Mouse (Mus musculus) splenic B cell, adult 2 months (primary cell): ENCODE data around the gene Smurf2.
A peak's percentile ranks its signal among the peaks of the same experiment; 100 is the strongest.

Source experiments
- DNase-seq: peaks from one replicate; pipeline ENCODE4 v3.0.0-alpha.2; 2011; ENCODE audit warnings: low read depth, low spot score
- H3K27me3 ChIP-seq: 2 replicates; pipeline ENCODE4 v1.6.1; 2012; ENCODE audit warnings: mild to moderate bottlenecking, low read length, moderate library complexity, mixed read lengths; ENCODE audit not compliant: control insufficient read depth, poor library complexity, insufficient read depth, severe bottlenecking
- H3K36me3 ChIP-seq: 2 replicates; pipeline ENCODE4 v1.6.1; 2012; ENCODE audit warnings: mild to moderate bottlenecking, low read length, moderate library complexity, mixed read lengths; ENCODE audit not compliant: control insufficient read depth, poor library complexity, insufficient read depth, severe bottlenecking

The Smurf2 gene

DNA sequence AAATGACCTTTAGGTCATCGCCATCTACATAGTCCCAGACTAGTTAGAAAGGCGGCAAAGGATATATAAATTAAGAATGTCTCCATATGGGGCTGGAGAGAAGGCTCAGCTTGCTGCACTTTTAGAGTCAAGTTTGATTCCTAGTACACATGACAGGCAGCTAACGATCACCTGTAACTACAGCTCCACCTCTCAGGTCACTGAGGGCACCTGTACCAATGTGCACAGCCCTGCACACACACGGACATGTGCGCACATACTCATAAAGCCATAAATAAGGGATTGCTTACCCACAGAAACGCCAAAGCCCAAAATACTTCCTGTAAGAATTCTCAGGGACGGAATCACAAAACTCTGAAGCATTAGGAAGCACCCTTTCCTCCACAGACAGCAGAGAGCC is 92.4 kb downstream of the Smurf2 start:
- peaks cover 12% of the 10 kb centered on the region for H3K36me3 ChIP-seq
- H3K27me3 ChIP-seq = no peaks in the 10 kb centered on the region
- DNase-seq = no peak

GRCm38 (mm10) chr11:106824403-106824802 is 96.1 kb downstream of the Smurf2 start:
- Histone ChIP-seq H3K36me3 (peaks cover 11% of the 10 kb centered on the region), H3K27me3 (no peaks in the 10 kb centered on the region)
- DNase-seq = no peak

DNA sequence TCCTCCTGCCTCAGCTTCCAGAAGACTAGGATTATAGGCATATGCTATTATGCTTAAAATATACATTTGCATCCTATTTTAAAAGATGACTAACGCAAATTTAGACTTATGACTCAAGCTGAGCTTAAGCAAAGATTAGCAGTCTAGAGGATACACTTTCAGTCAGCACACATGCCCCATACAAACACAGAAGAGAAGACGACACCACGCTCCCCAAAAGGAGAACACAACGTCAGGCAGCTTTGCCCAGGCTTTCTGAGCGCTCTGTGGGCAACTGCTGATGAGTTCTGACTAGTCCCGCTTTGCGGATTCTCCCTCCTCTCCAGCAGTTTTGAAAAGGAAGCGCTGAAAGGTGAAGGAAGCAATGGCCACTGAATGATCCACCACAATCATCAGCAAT is 96.8 kb downstream of the Smurf2 start:
- DNase-seq = no peak
- Histone ChIP-seq H3K27me3 (no peaks in the 10 kb centered on the region), H3K36me3 (peaks cover 11% of the 10 kb centered on the region)

DNA sequence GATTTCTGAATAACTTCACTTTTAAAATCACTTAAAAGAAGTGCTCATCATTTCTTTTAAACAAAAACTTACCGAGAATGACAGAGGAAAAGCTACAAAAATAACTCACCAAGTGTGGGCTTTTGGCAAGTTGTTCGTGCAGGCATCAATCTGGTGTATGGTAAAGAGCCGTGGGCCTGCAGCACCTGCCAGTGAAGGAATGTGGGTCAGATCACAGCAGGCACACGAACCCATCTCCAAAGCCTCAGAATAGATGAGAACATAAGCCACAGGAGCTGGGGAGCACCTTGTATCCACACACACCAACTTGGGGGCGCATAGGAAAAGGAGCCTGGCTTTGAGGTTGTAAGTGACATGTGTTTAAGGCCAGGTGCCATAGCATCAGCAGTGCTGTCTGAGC is 97.6 kb downstream of the Smurf2 start:
- Histone ChIP-seq H3K36me3 (peaks cover 8% of the 10 kb centered on the region; the same call in 1 of the 2 replicates), H3K27me3 (no peaks in the 10 kb centered on the region)
- no peak for DNase-seq

GRCm38 (mm10) chr11:106822491-106822890 is 98.0 kb downstream of the Smurf2 start:
- peaks cover 8% of the 10 kb centered on the region; the same call in 1 of the 2 replicates for H3K36me3 ChIP-seq
- no peaks in the 10 kb centered on the region for H3K27me3 ChIP-seq
- no peak for DNase-seq

GRCm38 (mm10) chr11:106821397-106821796 is 99.1 kb downstream of the Smurf2 start:
- Histone ChIP-seq H3K36me3 (peaks cover 11% of the 10 kb centered on the region), H3K27me3 (no peaks in the 10 kb centered on the region)
- DNase-seq = no peak

DNA sequence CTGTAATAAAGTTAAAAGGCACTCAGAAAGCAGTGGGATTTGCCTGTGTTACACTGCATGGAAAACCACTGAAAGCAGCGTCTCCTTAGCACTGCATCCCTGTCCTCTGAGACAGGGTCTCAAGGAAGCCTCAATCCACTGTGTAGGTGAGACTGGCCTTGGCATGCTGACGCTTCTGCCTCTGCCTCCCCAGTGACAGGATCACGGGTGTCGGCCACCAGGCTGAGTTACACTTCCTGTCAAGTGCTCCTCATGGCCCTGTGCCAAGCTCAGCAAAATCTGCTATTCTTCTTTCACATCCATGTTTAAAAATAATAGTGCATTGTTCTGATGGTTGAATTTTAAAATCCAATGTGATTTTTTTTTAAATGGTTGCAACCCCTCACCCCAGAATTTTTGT is 99.5 kb downstream of the Smurf2 start:
- Histone ChIP-seq H3K36me3 (peaks cover 10% of the 10 kb centered on the region), H3K27me3 (no peaks in the 10 kb centered on the region)
- DNase-seq = peak; percentile 48

DNA sequence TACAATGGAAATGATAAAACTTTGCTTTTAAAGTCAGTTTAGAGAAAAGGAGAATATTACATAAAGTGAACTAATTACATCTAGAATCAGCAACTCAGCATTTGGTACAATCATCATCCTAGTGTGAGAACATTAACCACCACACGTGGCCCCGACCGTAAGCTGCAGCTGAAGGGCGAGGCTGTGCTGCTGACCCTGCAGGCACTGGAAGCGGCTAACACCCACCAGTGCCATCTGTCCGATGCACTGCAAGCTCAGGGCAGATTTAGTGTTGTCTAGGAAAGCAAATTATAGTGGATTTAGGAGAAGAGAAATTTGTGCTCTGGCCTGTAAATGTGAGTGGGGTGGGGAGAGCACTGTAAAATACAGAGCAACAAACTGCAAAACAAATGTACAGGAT is 100.3 kb downstream of the Smurf2 start:
- peaks cover 8% of the 10 kb centered on the region for H3K36me3 ChIP-seq
- no peaks in the 10 kb centered on the region for H3K27me3 ChIP-seq
- no peak for DNase-seq

- peak; percentile 3 for DNase-seq
- H3K27me3 ChIP-seq = no peaks in the 10 kb centered on the region
- H3K36me3 ChIP-seq = peaks cover 9% of the 10 kb centered on the region
Measured at GRCm38 (mm10) chr11:106819595-106819994, 100.9 kb downstream of the Smurf2 start.

GRCm38 (mm10) chr11:106818341-106818740 is 102.2 kb downstream of the Smurf2 start:
- DNase-seq = no peak
- H3K27me3 ChIP-seq = no peaks in the 10 kb centered on the region

GRCm38 (mm10) chr11:106817808-106818207 is 102.7 kb downstream of the Smurf2 start:
- no peak for DNase-seq
- Histone ChIP-seq H3K27me3 (no peaks in the 10 kb centered on the region), H3K36me3 (peaks cover 10% of the 10 kb centered on the region)

More at GRCm38 (mm10) chr11:106818341-106818740, 102.2 kb downstream of the Smurf2 start:
- peaks cover 10% of the 10 kb centered on the region for H3K36me3 ChIP-seq

DNA sequence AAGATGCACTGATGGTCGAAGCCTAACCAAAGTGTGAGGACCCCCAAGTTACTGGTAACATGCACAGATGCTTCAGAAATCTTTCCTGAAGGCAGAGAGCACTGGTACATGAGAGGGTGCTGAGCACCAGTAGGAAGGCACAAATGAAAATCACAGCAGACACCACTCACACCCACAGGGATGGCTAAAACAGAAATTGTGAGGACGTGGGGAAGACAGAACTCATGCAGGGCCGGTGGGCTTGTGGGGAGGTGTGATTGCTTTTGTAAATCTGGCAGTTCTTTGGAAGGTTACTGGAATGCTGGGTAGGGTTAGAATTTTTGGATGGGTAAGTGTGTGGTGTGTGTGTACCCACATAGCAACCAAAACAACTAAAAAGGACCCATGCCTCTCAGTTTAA is 103.4 kb downstream of the Smurf2 start:
- no peak for DNase-seq
- H3K27me3 ChIP-seq = no peaks in the 10 kb centered on the region
- peaks cover 12% of the 10 kb centered on the region for H3K36me3 ChIP-seq

DNA sequence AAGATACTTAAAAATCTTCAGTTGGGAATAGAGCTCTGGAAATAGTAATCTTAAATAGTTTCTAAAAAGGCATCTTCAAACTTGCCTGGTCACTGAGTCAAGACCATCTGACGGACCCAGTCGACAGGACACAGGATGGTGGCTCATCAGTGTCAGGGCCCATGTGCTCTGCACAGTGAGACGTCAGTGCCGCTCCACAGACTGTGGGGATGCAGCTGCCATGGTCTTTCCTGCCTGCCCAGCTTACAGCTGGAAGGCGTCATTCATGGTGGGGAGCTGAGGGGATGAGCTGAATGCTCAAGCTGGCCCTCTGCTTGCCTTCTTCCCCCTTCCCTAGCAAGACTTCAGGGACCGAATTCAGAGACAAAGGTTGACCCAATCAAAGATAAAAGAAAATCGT is 104.2 kb downstream of the Smurf2 start:
- Histone ChIP-seq H3K27me3 (no peaks in the 10 kb centered on the region), H3K36me3 (peaks cover 12% of the 10 kb centered on the region)
- DNase-seq = no peak

DNA sequence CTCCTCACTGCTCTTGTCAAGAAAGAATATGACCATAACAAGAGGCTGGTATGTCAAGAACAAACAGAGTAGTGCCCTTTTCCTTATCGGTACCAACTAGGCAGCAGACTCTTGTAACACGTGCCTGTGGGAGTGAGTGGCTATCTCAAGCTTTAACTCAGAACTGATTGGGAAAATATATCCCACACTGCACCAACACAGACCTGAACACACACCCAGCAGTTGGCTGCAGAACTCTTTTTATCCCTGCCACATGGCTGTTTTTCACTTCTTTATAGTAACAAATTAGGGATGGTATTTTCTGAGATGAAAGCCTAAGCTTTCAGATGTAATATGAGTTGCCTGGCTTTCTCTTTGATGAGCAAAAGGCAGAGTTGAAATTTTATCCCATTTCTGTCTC is 104.8 kb downstream of the Smurf2 start:
- H3K27me3 ChIP-seq = no peaks in the 10 kb centered on the region
- no peak for DNase-seq
- peaks cover 12% of the 10 kb centered on the region for H3K36me3 ChIP-seq

GRCm38 (mm10) chr11:106815331-106815730 is 105.2 kb downstream of the Smurf2 start:
- DNase-seq = no peak
- peaks cover 12% of the 10 kb centered on the region; the same call in 1 of the 2 replicates for H3K36me3 ChIP-seq
- H3K27me3 ChIP-seq = no peaks in the 10 kb centered on the region

- Histone ChIP-seq H3K36me3 (peaks cover 10% of the 10 kb centered on the region; the same call in 1 of the 2 replicates), H3K27me3 (no peaks in the 10 kb centered on the region)
- DNase-seq = no peak
Measured at GRCm38 (mm10) chr11:106814601-106815320, 105.8 kb downstream of the Smurf2 start.
